Mouse (Mus musculus) thymus, postnatal 10 days (tissue): ENCODE results near the gene Olfr1290.

Experiments used
- DNase-seq, 2 experiments: peaks; one replicate each; pipeline ENCODE4 v3.0.0; 2021; ENCODE audit warnings: low spot score in 2 of 2

Olfr1290 gene

DNA sequence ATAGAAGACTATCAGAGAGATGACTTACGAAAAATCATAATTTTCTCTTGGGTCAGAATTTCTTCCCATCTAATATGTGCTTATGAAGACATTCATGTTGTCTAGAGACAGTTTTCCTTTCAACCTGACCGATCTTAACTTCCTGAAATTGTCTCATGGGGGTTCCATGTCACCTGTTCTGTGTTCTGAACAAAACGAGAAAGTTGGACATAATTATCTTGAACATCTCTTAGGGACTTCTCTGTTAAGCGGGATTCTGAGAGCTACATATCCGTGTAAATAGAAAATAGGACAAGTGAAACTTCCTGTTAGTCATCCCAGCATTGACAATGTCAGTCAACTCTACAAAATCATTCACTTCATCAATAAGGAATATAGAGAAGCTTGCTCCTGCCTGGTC is at the start of gene Olfr1290:
Gene Olfr1290, minus strand, starts transcription at position 101 of the 400 bp plus-strand sequence.
- DNase-seq, result no peak

DNA sequence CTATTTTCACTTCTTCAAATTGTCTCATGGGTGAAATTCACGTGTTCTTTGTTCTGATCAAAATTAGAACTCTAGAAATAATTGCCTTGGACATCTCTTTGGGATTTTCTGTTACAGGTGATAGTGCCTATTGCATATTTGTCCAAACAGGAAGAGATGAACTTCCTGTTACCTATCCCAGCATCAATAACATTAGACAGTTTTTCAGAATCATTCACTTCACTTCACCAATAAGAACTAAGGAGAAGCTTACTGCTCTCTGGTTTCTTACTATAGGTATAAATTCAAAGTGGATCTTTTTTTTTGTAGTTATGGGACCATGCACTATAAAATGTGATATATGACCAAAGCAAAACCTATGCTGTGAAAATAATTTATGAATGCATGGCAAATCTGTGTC is 46.6 kb upstream of the Olfr1290 start, which contains the start of gene Olfr1294:
Gene Olfr1294, minus strand, starts transcription at position 101 of the 400 bp plus-strand sequence.
- no peak for DNase-seq

DNA sequence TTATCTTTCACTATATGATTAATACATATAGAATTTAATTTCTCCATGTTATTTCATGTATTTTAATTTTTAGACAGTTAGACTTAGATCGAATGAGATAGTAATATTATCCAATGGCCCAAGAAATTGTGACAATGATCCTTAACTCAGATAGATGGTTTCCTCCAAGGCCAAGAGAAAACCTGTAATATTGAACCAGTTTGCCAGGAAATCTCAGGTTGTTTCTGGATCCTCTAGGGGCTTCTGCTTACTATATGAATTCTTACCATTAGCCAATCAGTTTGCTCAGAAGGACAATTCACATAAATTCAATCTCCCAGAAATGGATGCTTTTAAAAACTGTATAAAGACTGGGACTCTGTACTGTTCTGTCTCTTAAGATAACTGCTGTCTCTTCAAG is 31.3 kb upstream of the Olfr1290 start, which contains the start of gene Olfr1293-ps:
Gene Olfr1293-ps, plus strand, starts transcription at position 301 of the 400 bp plus-strand sequence.
- no peak for DNase-seq

DNA sequence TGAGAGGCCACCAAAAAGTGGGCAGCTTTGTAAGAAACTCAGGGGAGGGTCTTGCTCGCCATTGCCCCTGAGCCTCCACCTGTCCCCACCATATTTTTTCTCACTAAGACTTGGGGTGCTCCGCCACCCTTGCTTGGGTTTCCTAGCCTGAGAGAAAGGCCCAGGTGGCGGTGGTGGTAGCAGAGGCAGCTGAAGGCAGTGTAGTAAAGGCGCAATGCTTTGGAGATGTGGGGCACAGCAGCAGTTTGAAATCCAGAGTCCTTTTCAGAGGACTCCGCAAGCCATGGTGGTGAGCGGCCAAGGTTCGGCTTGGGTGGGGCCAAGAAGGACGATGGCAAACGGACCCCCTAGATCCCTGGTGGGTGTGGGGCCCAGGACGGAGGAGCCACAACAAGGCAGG is 23.8 kb upstream of the Olfr1290 start:
- DNase-seq, result no peak

DNA sequence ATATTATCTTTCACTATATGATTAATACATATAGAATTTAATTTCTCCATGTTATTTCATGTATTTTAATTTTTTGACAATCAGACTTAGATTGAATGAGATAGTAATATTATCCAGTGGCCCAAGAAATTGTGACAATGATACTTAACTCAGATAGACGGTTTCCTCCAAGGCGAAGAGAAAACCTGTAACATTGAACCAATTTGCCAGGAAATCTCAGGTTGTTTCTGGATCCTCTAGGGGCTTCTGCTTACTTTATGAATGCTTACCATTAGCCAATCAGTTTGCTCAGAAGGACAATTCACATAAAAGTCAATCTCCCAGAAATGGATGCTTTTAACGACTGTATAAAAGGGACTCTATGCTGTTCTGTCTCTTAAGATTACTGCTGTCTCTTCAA is 3.3 kb upstream of the Olfr1290 start, which contains the start of gene Olfr1291-ps1:
Gene Olfr1291-ps1, plus strand, starts transcription at position 301 of the 400 bp plus-strand sequence.
- DNase-seq, result no peak

DNA sequence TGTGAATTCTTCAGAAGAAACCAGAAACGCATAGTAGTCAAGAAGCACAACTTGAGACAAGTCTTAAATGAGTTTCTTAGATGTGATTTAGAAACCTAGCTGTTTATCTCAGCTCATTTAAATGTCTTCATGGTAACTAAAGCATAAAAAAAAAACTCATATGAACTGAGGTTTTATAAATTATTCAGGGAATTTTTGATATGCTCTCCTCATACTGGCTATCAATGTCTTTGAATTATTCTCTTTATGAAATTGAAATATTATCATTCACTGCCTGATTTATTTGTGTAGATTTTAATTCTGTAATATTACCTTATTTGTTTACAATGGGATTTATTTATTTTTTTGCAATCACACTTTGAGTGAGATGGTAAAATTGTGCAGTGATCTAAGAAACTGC is 13.1 kb downstream of the Olfr1290 start, which contains the start of gene Olfr1289:
Gene Olfr1289, plus strand, starts transcription at position 301 of the 400 bp plus-strand sequence.
- DNase-seq, result no peak

DNA sequence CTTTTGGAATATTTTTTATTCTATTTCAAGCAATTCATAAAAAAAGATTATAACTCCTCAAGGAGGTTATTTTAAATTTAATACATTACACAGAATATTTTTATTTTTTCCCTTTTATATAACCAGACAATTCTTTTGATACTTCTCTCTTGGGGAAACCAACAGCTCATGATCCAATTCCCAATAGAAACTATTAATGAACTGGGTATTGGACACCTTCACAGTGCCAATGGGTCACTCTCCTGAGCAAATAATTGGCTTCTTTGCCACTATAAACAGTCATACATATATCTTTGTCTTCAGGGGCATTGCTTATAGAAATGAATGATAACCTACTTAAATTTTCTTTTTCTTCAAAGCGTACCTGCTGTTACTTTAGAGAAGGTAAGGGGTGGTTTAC is 19.8 kb downstream of the Olfr1290 start, which contains the start of gene Olfr1288:
Gene Olfr1288, plus strand, starts transcription at position 301 of the 400 bp plus-strand sequence.
- no peak for DNase-seq

DNA sequence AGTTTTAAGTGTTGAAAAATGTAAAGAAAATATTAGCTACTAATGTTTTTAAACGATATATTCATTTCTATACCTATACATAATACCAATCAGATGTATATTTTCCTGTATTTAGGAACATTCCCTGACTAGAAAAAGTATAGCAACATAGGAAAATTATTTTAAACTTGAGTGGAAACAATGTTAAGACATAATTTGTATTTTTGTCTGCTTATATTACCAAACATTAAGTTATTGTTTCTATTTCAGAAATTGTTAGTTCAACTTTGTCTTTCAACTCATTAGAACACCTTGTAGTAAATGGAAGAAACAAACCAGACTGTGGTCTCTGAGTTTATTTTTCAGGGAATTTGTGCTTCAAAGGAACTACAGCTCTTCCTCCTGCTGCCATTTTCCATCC is 44.8 kb downstream of the Olfr1290 start, which contains the start of gene Olfr1287:
Gene Olfr1287, plus strand, starts transcription at position 301 of the 400 bp plus-strand sequence.
- DNase-seq, result no peak
